Mouse (Mus musculus): ENCODE results near the gene Arhgap17.
A peak's percentile ranks its signal among the peaks of the same experiment; 100 is the strongest.

The Arhgap17 gene

GRCm38 (mm10) chr7:123344079-123344780 lies 25.5 kb downstream of the Arhgap17 start:
- no peak for DNase-seq (ENCODE audit: low read depth, low spot score)

GRCm38 (mm10) chr7:123341896-123342295 lies 27.8 kb downstream of the Arhgap17 start:
- DNase-seq (ENCODE audit: low read depth, low spot score): no peak

DNA sequence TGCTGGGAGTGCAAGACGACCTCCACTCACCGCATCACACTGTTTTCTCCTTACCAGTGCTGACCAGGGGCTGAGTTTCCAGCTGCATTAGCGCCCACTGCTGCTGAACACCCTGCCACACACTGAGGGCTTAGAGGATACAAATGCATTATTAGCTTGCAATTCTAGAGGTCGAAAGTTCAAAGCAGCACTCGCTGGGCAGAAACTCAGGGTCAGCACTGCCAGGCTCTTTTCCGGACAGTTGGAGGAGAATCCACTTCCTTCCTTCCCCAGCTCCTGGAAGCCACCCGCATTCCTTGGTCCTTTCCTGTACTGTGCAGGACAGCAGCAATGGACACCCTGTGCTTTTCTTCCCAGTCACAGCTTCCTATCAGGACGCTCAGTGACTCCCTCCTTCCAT lies 31.4 kb downstream of the Arhgap17 start:
- DNase-seq (ENCODE audit: low read depth, low spot score): peak; percentile 27

DNA sequence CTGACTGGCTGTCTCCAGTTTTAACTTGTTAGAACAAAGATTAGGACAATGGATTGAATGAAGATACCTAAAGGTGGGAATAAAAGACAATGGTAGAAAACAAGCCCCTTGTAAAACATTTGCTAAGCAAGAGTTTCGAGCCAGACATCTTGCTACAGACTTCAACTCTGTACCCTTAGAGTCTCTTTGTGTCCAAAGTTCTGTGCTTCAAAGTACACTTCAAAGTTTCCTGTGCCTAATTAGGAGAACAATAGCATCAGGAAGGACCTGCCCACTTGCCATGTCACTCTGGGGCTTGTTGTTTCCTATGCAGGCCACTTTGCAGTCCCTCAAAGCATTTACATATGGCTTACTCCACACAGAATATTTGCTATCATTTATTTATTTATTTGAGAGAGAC lies 33.4 kb downstream of the Arhgap17 start:
- peak; percentile 91 for DNase-seq (ENCODE audit: low read depth, low spot score)

DNA sequence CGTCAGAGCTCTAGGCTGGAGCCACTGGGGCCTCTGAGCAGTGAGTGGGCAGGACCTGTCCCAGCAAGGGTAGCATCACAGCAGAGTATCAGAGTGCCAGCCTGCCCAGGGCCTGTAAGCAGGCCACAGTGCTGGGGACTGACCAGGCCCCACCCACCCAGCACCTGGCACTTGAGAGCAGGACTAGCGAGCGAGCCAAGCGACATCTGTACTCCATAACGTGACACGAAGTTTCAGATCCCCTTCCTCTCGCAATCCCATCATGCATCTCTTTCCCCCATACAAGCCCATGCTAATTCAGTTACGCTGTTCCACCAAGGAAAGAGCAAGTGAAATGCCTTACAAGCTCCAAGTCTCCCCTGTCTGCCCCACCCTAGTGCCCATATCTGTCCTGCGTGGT lies 39.2 kb downstream of the Arhgap17 start:
- peak; percentile 21 for DNase-seq (ENCODE audit: low read depth, low spot score)

- no peak for DNase-seq (ENCODE audit: low read depth, low spot score)
These were observed 41.8 kb downstream of the Arhgap17 start for GRCm38 (mm10) chr7:123327909-123328308.

DNA sequence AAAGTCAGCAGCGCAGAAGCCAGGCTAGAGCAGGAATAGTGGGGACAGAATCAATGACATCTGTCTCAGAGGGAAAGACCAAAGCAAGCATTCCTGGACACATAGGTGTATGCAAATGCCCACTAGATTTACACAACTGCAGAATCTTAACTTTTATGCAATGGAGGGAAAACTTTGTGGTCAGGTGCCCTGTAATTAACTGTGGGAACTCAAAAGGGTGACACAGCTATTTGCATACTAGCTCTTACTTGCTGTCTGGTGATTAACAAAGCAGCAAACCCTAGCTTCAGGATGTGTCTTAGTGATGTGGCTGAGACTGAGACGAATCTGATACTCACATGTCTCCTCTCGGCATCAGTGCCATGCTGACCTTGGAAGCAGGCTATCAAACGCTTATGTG lies 42.8 kb downstream of the Arhgap17 start:
- no peak for DNase-seq (ENCODE audit: low read depth, low spot score)

DNA sequence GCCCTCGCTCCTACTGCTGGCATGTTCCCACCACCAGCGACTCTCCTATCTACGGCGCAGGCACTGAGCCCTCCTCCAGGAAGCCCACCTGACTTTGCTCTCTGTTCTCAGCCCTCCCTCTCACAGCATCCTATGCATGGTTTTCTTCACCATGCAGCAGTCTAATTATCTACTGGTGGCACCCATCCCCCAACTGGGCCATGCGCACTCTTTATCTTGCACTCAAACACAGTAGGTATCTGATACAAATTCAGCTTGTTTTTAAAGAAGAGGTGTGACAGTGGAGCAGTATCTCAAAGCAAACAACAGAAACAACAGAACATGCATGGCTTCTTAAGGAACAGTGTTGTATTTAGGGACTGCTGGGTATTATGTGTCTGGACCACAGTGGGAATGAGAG lies 43.7 kb downstream of the Arhgap17 start:
- DNase-seq (ENCODE audit: low read depth, low spot score): no peak

DNA sequence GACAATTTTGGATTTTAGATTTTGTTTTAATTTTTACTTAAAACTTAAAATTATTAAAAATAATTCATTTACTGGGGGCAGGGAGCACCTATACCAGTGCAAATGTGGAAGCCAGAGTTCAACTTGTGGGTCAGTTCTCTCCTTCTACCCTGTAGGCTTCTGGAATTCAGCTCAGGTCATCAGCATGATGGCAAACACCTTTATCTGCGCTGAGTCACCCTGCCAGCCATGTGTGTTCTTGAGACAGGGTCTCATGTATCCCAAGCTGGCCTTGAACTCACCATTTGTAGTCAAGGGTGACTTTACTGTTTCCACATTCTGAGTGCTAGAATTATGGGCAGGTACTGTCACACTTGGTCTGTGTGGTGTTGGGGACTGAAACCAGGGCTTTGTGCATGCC lies 45.6 kb downstream of the Arhgap17 start:
- no peak for DNase-seq (ENCODE audit: low read depth, low spot score)

- DNase-seq (ENCODE audit: low read depth, low spot score): no peak
These were observed 46.3 kb downstream of the Arhgap17 start for GRCm38 (mm10) chr7:123323388-123323787.

GRCm38 (mm10) chr7:123322452-123323121 lies 47.1 kb downstream of the Arhgap17 start:
- peak; percentile 48 for DNase-seq (ENCODE audit: low read depth, low spot score)

GRCm38 (mm10) chr7:123312738-123313137 lies 57.0 kb downstream of the Arhgap17 start:
- DNase-seq (ENCODE audit: low read depth, low spot score): no peak

GRCm38 (mm10) chr7:123311836-123312235 lies 57.9 kb downstream of the Arhgap17 start:
- DNase-seq (ENCODE audit: low read depth, low spot score): no peak

GRCm38 (mm10) chr7:123307887-123308558 lies 61.7 kb downstream of the Arhgap17 start:
- no peak for DNase-seq (ENCODE audit: low read depth, low spot score)

- DNase-seq (ENCODE audit: low read depth, low spot score): no peak
These were observed 62.5 kb downstream of the Arhgap17 start for GRCm38 (mm10) chr7:123307236-123307635.

DNA sequence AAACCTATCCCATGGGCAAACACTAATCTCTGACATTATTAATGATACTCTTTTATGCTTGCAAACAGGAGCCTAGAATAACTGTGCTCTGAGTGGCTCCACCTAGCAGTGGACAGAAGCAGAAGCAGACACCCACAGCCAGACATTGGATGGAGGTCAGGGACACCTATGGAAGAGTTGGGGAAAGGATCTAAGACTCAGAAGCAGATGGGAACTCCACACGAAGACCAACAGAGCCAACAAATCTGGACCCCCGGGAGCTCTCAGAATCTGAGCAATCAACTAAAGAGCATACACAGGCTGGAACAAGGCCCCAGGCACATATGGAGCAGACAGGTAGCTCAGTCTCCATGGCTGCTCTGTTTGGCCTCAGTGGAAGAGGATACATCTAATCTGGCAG lies 64.3 kb downstream of the Arhgap17 start:
- no peak for DNase-seq (ENCODE audit: low read depth, low spot score)

DNA sequence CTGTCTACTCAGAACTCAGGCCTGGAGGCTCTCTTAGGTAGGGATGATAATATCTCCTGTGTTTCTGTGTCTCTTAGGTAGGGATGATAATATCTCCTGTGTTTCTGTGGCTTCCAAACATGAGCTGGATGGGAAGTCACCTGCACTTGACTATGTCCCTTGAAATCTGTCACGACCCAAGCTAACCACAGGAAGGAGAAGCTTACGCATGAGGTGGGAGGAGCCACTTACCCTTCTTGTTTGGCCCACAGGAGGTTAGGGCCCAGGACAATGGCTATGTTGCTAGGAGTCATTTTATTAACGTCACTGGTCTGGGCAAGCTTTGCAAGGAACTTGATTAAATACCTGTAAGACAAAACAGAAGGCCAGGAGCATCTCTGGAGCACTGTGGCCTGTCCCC lies 69.5 kb downstream of the Arhgap17 start:
- DNase-seq (ENCODE audit: low read depth, low spot score): no peak

- DNase-seq (ENCODE audit: low read depth, low spot score): no peak
These were observed 71.5 kb downstream of the Arhgap17 start for GRCm38 (mm10) chr7:123298225-123298624.

DNA sequence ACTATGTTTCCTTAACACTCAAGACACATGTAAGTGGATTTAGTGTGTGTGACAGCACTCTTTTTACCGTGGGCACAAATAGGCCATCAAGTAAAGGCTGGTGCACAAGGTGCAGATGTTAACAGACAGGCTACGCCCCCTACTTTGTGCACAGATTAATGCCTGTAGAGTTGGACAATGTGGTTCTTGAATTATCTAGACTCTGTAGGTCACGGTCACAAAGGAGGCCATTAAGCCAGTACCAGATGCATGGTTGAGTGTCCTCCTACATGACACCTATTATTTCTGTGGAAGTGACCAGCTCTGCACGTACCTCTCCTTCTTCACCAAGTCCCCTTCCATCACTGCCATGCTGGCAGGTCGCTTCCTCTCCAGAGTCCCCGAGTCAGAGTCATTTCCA lies 73.6 kb downstream of the Arhgap17 start:
- DNase-seq (ENCODE audit: low read depth, low spot score): peak; percentile 12

GRCm38 (mm10) chr7:123295423-123295822 lies 74.3 kb downstream of the Arhgap17 start:
- peak; percentile 20 for DNase-seq (ENCODE audit: low read depth, low spot score)

DNA sequence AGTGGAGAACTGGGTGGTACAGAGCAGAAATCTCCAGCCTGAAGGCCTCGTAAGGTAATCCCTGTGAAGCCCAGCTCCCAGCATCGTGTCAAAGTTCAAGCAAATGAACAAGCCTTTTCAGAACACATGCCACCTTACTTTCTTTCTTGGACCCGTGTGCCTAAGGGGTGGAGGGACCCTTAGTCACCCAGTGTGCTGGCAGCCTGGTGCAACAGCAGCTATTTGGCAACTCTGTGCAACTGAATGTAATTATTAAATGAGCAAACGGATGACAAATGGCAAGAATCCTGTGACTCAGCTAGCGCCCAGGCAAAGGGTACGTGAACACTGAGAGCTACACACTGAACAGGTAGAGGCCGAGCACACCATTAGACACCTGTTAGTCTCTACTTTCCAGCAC lies 75.8 kb downstream of the Arhgap17 start:
- DNase-seq (ENCODE audit: low read depth, low spot score): no peak

GRCm38 (mm10) chr7:123291942-123292341 lies 77.8 kb downstream of the Arhgap17 start:
- no peak for DNase-seq (ENCODE audit: low read depth, low spot score)

GRCm38 (mm10) chr7:123289176-123289575 lies 80.5 kb downstream of the Arhgap17 start:
- no peak for DNase-seq (ENCODE audit: low read depth, low spot score)

All from ES-CJ7 (cell line).